Mouse (Mus musculus) intestine, embryonic 16.5 days (tissue): ENCODE measurements around the gene Six4. TPM values are rescaled to one million over a fixed set of nuclear protein-coding genes. Genes with fewer than 3 reads are reported as not detected.
"Not testable (repeated sequence)": the region's sequence is repeated elsewhere in the genome, so short reads cannot be mapped to it uniquely, and the experiment has no call there.

Source experiments
- ATAC-seq: fragments of 200-750 bp; cut with Nextera tagmentation; 2 replicates; pipeline ENCODE4 v1.8.0; 2017; ENCODE audit warnings: moderate TSS enrichment, moderate library complexity
- H3K27ac ChIP-seq: fragments of 300-500 bp; sonication (generic); 2 replicates; pipeline ENCODE4 v1.5.1; 2014; ENCODE audit warnings: mild to moderate bottlenecking, low read length
- H3K27me3 ChIP-seq: fragments of 300-500 bp; sonication (generic); replicated peaks from 2 replicates; pipeline ENCODE4 v1.6.1; 2014; ENCODE audit warnings: low read length, control low read depth, mixed read lengths; ENCODE audit not compliant: control insufficient read depth, insufficient read depth
- H3K36me3 ChIP-seq: fragments of 300-500 bp; sonication (generic); 2 replicates; pipeline ENCODE4 v1.6.1; 2014; ENCODE audit warnings: low read length, control low read depth; ENCODE audit not compliant: control insufficient read depth, insufficient read depth
- H3K4me1 ChIP-seq: fragments of 300-500 bp; sonication (generic); 2 replicates; pipeline ENCODE4 v1.6.1; 2014; ENCODE audit warnings: low read length, control low read depth, mixed read lengths; ENCODE audit not compliant: control insufficient read depth, insufficient read depth
- H3K4me2 ChIP-seq: fragments of 300-500 bp; sonication (generic); 2 replicates; pipeline ENCODE4 v1.6.1; 2014; ENCODE audit warnings: low read depth, low read length, control low read depth
- H3K4me3 ChIP-seq: fragments of 300-500 bp; sonication (generic); 2 replicates; pipeline ENCODE4 v1.5.1; 2014; ENCODE audit warnings: mild to moderate bottlenecking, low read length
- H3K9ac ChIP-seq: fragments of 300-500 bp; sonication (generic); 2 replicates; pipeline ENCODE4 v1.6.1; 2014; ENCODE audit warnings: low read depth, low read length
- H3K9me3 ChIP-seq: fragments of 300-500 bp; sonication (generic); 2 replicates; pipeline ENCODE4 v1.6.1; 2016; ENCODE audit warnings: low read length, control low read depth; ENCODE audit not compliant: control insufficient read depth
- WGBS: fragments of 180-500 bp; shearing (Covaris S2); extraction: QIAGEN DNeasy Blood & Tissue Kit; methylation state at CpG from one replicate; pipeline ENCODE4 v1.1.7; 2014; 5-methylcytosine and 5-hydroxymethylcytosine counted together
- polyA plus RNA-seq: library from polyadenylated mRNA; unstranded; fragments of >200 nt; fragmentation: Nextera tagmentation; extraction: Ambion mirVana; gene quantifications from 2 replicates; pipeline ENCODE4 v1.2.1, GENCODE M21; 2015

Gene Six4
- polyA plus RNA-seq, 1 experiment from 2014 or later = 0.20 TPM

DNA sequence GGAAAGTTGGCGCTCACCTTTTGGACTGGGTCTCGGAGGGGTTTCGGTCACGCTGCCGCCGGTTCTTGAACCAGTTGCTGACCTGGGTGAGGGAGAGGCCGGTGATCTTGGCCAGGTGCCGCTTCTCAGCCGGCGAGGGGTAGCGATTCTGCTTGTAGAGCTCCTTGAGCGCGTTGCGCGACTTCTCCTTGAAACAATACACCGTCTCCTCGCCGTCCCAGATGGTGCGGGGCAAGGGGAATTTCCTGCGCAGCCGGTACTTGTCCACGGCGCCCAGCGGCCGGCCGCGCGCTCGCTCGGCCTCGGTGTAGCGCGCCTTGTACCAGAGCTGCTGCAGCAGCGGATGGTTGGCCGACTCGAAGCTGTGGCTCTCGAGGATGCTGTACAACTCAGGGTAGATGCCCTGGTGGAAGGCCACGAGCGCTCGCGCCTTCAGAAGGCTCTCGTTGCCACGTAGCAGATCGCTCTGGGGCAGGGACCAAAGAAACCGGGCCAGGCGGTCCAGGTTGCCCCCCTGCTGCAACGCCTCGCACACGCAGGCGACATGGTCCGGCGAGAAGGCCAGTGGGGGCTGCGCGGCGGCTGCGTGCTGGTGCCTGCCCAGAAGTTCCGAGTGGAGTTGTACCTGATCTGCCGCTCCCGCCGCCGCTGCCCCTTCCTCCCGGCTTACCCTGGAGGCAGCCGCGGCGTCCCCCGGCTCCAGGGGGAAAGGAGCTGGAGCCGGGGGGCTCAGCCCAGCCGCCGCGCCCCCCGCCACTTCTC is 749 bp downstream of the Six4 start:
- peak; percentile 38 for ATAC-seq
- peaks cover 19% of the 10 kb centered on the region for H3K4me1 ChIP-seq
- H3K27me3 ChIP-seq = peaks cover 3% of the 10 kb centered on the region
- H3K27ac ChIP-seq = no peak overlapping the region
- peak overlapping the region; percentile 69 for H3K9ac ChIP-seq
- no peaks in the 10 kb centered on the region for H3K36me3 ChIP-seq
- no peaks in the 10 kb centered on the region for H3K9me3 ChIP-seq
- WGBS = under 1% methylated on average over 68 of the region's 71 CpGs
- H3K4me2 ChIP-seq = peak overlapping the region; percentile 100
- H3K4me3 ChIP-seq = peak overlapping the region; percentile 69

GRCm38 (mm10) chr12:73111561-73112325 is 1.5 kb downstream of the Six4 start:
- Histone ChIP-seq H3K4me1 (peaks cover 19% of the 10 kb centered on the region), H3K27me3 (peaks cover 3% of the 10 kb centered on the region), H3K36me3 (no peaks in the 10 kb centered on the region), H3K4me2 (peak overlapping the region; percentile 100), H3K9me3 (no peaks in the 10 kb centered on the region), H3K4me3 (peak overlapping the region; percentile 69), H3K9ac (peak overlapping the region; percentile 69), H3K27ac (no peak overlapping the region)
- peak; percentile 53 for ATAC-seq
- under 1% methylated on average over 43 of the region's 44 CpGs for WGBS

GRCm38 (mm10) chr12:73110431-73111111 is 2.7 kb downstream of the Six4 start:
- Histone ChIP-seq H3K9ac (0 out of 2 replicates have a peak overlapping the region, but pooled peaks have one; percentile 33), H3K9me3 (no peaks in the 10 kb centered on the region)
- 7% methylated on average over 23 of the region's 23 CpGs for WGBS

DNA sequence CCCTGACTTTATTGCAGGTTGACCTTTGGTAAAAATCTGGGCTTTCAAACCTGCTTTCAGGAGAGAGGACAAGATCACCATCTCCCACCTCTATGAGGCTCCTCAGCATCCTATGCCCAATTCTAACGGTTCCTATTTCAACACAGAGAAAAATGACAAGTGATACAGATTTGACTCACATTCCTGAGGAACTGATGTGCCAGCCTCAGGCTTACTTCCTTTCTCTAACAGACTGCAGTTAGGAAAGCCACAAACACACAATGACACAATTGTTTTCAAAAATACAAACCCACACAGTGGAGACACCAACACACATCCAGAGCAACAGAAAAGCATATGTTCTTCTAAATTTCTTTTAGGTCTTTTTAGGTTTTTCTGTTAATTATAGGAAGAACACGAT is 5.4 kb downstream of the Six4 start:
- Histone ChIP-seq H3K4me2 (no peak overlapping the region), H3K27me3 (peaks cover 3% of the 10 kb centered on the region; the same call in 1 of the 2 replicates), H3K9me3 (no peaks in the 10 kb centered on the region; the same call in 1 of the 2 replicates), H3K36me3 (no peaks in the 10 kb centered on the region), H3K9ac (no peak overlapping the region), H3K4me1 (peaks cover 19% of the 10 kb centered on the region), H3K27ac (no peak overlapping the region), H3K4me3 (no peak overlapping the region)
- 74% methylated on average over 2 of the region's 2 CpGs for WGBS
- no peak for ATAC-seq

More at GRCm38 (mm10) chr12:73110431-73111111, 2.7 kb downstream of the Six4 start:
- 0 out of 2 replicates have a peak, but pooled peaks have one; percentile 52 for ATAC-seq
- Histone ChIP-seq H3K27ac (no peak overlapping the region), H3K27me3 (peaks cover 3% of the 10 kb centered on the region), H3K4me2 (peak overlapping the region; percentile 100), H3K4me3 (peak overlapping the region; percentile 69), H3K36me3 (no peaks in the 10 kb centered on the region), H3K4me1 (peaks cover 19% of the 10 kb centered on the region)

GRCm38 (mm10) chr12:73103713-73104112 is 9.5 kb downstream of the Six4 start:
- no peak overlapping the region for H3K9ac ChIP-seq
- H3K36me3 ChIP-seq = no peaks in the 10 kb centered on the region
- no peak for ATAC-seq
- no peak overlapping the region for H3K4me3 ChIP-seq
- no peak overlapping the region for H3K4me2 ChIP-seq
- H3K4me1 ChIP-seq = no peaks in the 10 kb centered on the region
- no peaks in the 10 kb centered on the region for H3K27me3 ChIP-seq
- H3K9me3 ChIP-seq = no peaks in the 10 kb centered on the region; the same call in 1 of the 2 replicates
- H3K27ac ChIP-seq = no peak overlapping the region
- WGBS = 93% methylated on average over 12 of the region's 12 CpGs

DNA sequence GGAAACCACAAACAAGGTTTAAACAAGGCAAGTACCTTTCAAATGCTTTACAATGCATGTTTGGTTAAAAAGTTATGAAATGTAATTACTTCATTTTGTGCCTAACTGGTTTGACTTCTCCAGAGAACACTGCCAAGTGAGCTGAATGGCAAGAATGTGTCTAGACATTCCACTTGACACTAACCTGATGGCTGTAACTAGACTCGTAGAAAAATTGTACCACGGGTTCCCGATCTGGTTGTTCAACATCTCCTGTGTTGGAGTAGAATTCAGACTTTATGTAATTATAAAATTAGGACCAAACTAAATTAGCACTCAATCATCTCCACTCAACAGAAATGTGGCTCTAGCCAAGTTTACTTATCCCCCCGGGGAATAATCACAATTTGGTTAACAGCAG is 14.7 kb downstream of the Six4 start:
- Histone ChIP-seq H3K4me2 (no peak overlapping the region), H3K27me3 (no peaks in the 10 kb centered on the region), H3K27ac (no peak overlapping the region), H3K4me3 (no peak overlapping the region), H3K4me1 (no peaks in the 10 kb centered on the region), H3K9me3 (no peaks in the 10 kb centered on the region; the same call in 1 of the 2 replicates), H3K36me3 (no peaks in the 10 kb centered on the region), H3K9ac (no peak overlapping the region)
- WGBS = 83% methylated on average over 4 of the region's 4 CpGs
- no peak for ATAC-seq

GRCm38 (mm10) chr12:73096177-73096576 is 17.1 kb downstream of the Six4 start:
- not testable (repeated sequence) for H3K27ac ChIP-seq, H3K36me3 ChIP-seq, H3K4me1 ChIP-seq, ATAC-seq, H3K4me2 ChIP-seq, H3K4me3 ChIP-seq, H3K9ac ChIP-seq, H3K27me3 ChIP-seq, H3K9me3 ChIP-seq
- WGBS = 93% methylated on average over 5 of the region's 5 CpGs

GRCm38 (mm10) chr12:73094605-73095004 is 18.7 kb downstream of the Six4 start:
- Histone ChIP-seq H3K27ac (no peak overlapping the region), H3K4me2 (no peak overlapping the region), H3K4me1 (no peaks in the 10 kb centered on the region), H3K9ac (no peak overlapping the region), H3K36me3 (no peaks in the 10 kb centered on the region), H3K9me3 (no peaks in the 10 kb centered on the region), H3K4me3 (no peak overlapping the region), H3K27me3 (no peaks in the 10 kb centered on the region)
- WGBS = 20% methylated on average over 2 of the region's 2 CpGs
- ATAC-seq = peak; percentile 36; the same call in 1 of the 2 replicates

- no peak overlapping the region for H3K27ac ChIP-seq
- H3K9me3 ChIP-seq = no peaks in the 10 kb centered on the region
- no peak overlapping the region for H3K4me3 ChIP-seq
- H3K27me3 ChIP-seq = no peaks in the 10 kb centered on the region
- H3K4me1 ChIP-seq = no peaks in the 10 kb centered on the region
- WGBS = 70% methylated on average over 2 of the region's 2 CpGs
- H3K36me3 ChIP-seq = no peaks in the 10 kb centered on the region
- H3K4me2 ChIP-seq = no peak overlapping the region
- no peak for ATAC-seq
- H3K9ac ChIP-seq = no peak overlapping the region
Measured at GRCm38 (mm10) chr12:73094189-73094588, 19.1 kb downstream of the Six4 start.
